Mouse (Mus musculus): ENCODE results near the gene Arhgap22. TPM values are rescaled to one million over a fixed set of nuclear protein-coding genes. Genes with fewer than 3 reads are reported as not detected.

The Arhgap22 gene
- polyA plus RNA-seq, 1 experiment from 2014 or later = 2.6 TPM

GRCm38 (mm10) chr14:33202161-33202560 lies 11.7 kb upstream of the Arhgap22 start:
- no peak overlapping the region for H3K4me2 ChIP-seq
- no peak overlapping the region for H3K4me3 ChIP-seq
- H3K27me3 ChIP-seq (replicated peaks) = no peaks in the 10 kb centered on the region
- no peaks in the 10 kb centered on the region; the same call in none of the 2 replicates for H3K4me1 ChIP-seq
- H3K9ac ChIP-seq = no peak overlapping the region
- H3K27ac ChIP-seq = no peak overlapping the region
- H3K36me3 ChIP-seq (replicated peaks) = no peaks in the 10 kb centered on the region
- no peaks in the 10 kb centered on the region for H3K9me3 ChIP-seq
- no peak for ATAC-seq (replicated peaks)
- 78% methylated on average over 4 of the region's 4 CpGs for WGBS

- H3K36me3 ChIP-seq (replicated peaks) = no peaks in the 10 kb centered on the region
- H3K27ac ChIP-seq = no peak overlapping the region
- 78% methylated on average over 6 of the region's 6 CpGs for whole genome bisulfite sequencing
- H3K4me2 ChIP-seq = no peak overlapping the region
- no peak overlapping the region for H3K9ac ChIP-seq
- ATAC-seq (replicated peaks) = no peak
- no peaks in the 10 kb centered on the region; the same call in none of the 2 replicates for H3K4me1 ChIP-seq
- no peak overlapping the region for H3K4me3 ChIP-seq
- no peaks in the 10 kb centered on the region for H3K27me3 ChIP-seq (replicated peaks)
- H3K9me3 ChIP-seq = no peaks in the 10 kb centered on the region
Observed at GRCm38 (mm10) chr14:33202885-33203284, 10.9 kb upstream of the Arhgap22 start.

- no peaks in the 10 kb centered on the region for H3K27me3 ChIP-seq (replicated peaks)
- H3K9ac ChIP-seq = no peak overlapping the region
- no peaks in the 10 kb centered on the region; the same call in none of the 2 replicates for H3K4me1 ChIP-seq
- no peak overlapping the region for H3K27ac ChIP-seq
- no peaks in the 10 kb centered on the region for H3K9me3 ChIP-seq
- ATAC-seq (replicated peaks) = no peak
- H3K36me3 ChIP-seq (replicated peaks) = no peaks in the 10 kb centered on the region
- no peak overlapping the region for H3K4me3 ChIP-seq
- WGBS = 88% methylated on average over 14 of the region's 14 CpGs
- H3K4me2 ChIP-seq = no peak overlapping the region
Observed at GRCm38 (mm10) chr14:33203777-33204176, 10.0 kb upstream of the Arhgap22 start.

- Histone ChIP-seq H3K9me3 (no peaks in the 10 kb centered on the region), H3K27me3 (replicated peaks) (no peaks in the 10 kb centered on the region), H3K36me3 (replicated peaks) (no peaks in the 10 kb centered on the region), H3K4me3 (peak overlapping the region; percentile 25), H3K4me1 (no peaks in the 10 kb centered on the region; the same call in none of the 2 replicates), H3K9ac (0 out of 2 replicates have a peak overlapping the region, but pooled peaks have one; percentile 8), H3K4me2 (peak overlapping the region; percentile 55), H3K27ac (no peak overlapping the region)
- WGBS = 42% methylated on average over 22 of the region's 24 CpGs
- 0 out of 2 replicates have a peak, but pooled peaks have one; percentile 52 for ATAC-seq (replicated peaks)
Observed at GRCm38 (mm10) chr14:33205280-33205965, 8.4 kb upstream of the Arhgap22 start.

GRCm38 (mm10) chr14:33207011-33207410 lies 6.8 kb upstream of the Arhgap22 start:
- Histone ChIP-seq H3K36me3 (replicated peaks) (no peaks in the 10 kb centered on the region), H3K4me1 (no peaks in the 10 kb centered on the region; the same call in none of the 2 replicates), H3K9ac (no peak overlapping the region), H3K4me2 (no peak overlapping the region), H3K27ac (no peak overlapping the region), H3K9me3 (no peaks in the 10 kb centered on the region), H3K4me3 (no peak overlapping the region), H3K27me3 (replicated peaks) (no peaks in the 10 kb centered on the region)
- 18% methylated on average over 2 of the region's 2 CpGs for WGBS
- no peak for ATAC-seq (replicated peaks)

- no peaks in the 10 kb centered on the region; the same call in none of the 2 replicates for H3K4me1 ChIP-seq
- no peak overlapping the region for H3K9ac ChIP-seq
- H3K9me3 ChIP-seq = no peaks in the 10 kb centered on the region
- 0 out of 2 replicates have a peak, but pooled peaks cover 6% of the 10 kb centered on the region for H3K27me3 ChIP-seq (replicated peaks)
- WGBS = 52% methylated on average over 5 of the region's 5 CpGs
- H3K4me2 ChIP-seq = no peak overlapping the region
- ATAC-seq (replicated peaks) = no peak
- no peaks in the 10 kb centered on the region for H3K36me3 ChIP-seq (replicated peaks)
- no peak overlapping the region for H3K4me3 ChIP-seq
- no peak overlapping the region for H3K27ac ChIP-seq
Observed at GRCm38 (mm10) chr14:33208331-33208730, 5.5 kb upstream of the Arhgap22 start.

- H3K27ac ChIP-seq = no peak overlapping the region
- peaks cover 7% of the 10 kb centered on the region for H3K4me1 ChIP-seq
- H3K4me2 ChIP-seq = no peak overlapping the region
- 78% methylated on average over 8 of the region's 8 CpGs for WGBS
- no peaks in the 10 kb centered on the region for H3K36me3 ChIP-seq (replicated peaks)
- 0 out of 2 replicates have a peak, but pooled peaks cover 6% of the 10 kb centered on the region for H3K27me3 ChIP-seq (replicated peaks)
- no peak overlapping the region for H3K9ac ChIP-seq
- H3K4me3 ChIP-seq = no peak overlapping the region
- H3K9me3 ChIP-seq = no peaks in the 10 kb centered on the region
- no peak for ATAC-seq (replicated peaks)
Observed at GRCm38 (mm10) chr14:33210806-33211205, 3.0 kb upstream of the Arhgap22 start.

- H3K4me1 ChIP-seq = peaks cover 7% of the 10 kb centered on the region
- no peak overlapping the region for H3K9ac ChIP-seq
- H3K4me3 ChIP-seq = no peak overlapping the region
- no peaks in the 10 kb centered on the region for H3K9me3 ChIP-seq
- no peak overlapping the region for H3K27ac ChIP-seq
- peaks cover 6% of the 10 kb centered on the region; the same call in 1 of the 2 replicates for H3K27me3 ChIP-seq (replicated peaks)
- ATAC-seq (replicated peaks) = no peak
- H3K36me3 ChIP-seq (replicated peaks) = no peaks in the 10 kb centered on the region
- no peak overlapping the region for H3K4me2 ChIP-seq
- 59% methylated on average over 5 of the region's 5 CpGs for WGBS
Observed at GRCm38 (mm10) chr14:33212271-33212957, 1.4 kb upstream of the Arhgap22 start.

GRCm38 (mm10) chr14:33212958-33213309 lies 892 bp upstream of the Arhgap22 start:
- no peaks in the 10 kb centered on the region for H3K36me3 ChIP-seq (replicated peaks)
- H3K9me3 ChIP-seq = no peaks in the 10 kb centered on the region
- ATAC-seq (replicated peaks) = no peak
- peaks cover 7% of the 10 kb centered on the region for H3K4me1 ChIP-seq
- H3K27ac ChIP-seq = no peak overlapping the region
- no peak overlapping the region for H3K9ac ChIP-seq
- no peak overlapping the region for H3K4me3 ChIP-seq
- 89% methylated on average over 12 of the region's 12 CpGs for WGBS
- H3K27me3 ChIP-seq (replicated peaks) = peaks cover 6% of the 10 kb centered on the region; the same call in 1 of the 2 replicates
- no peak overlapping the region for H3K4me2 ChIP-seq

- Histone ChIP-seq H3K4me3 (no peak overlapping the region), H3K36me3 (replicated peaks) (no peaks in the 10 kb centered on the region), H3K4me1 (peaks cover 7% of the 10 kb centered on the region), H3K27me3 (replicated peaks) (peaks cover 6% of the 10 kb centered on the region; the same call in 1 of the 2 replicates), H3K9me3 (no peaks in the 10 kb centered on the region), H3K27ac (no peak overlapping the region), H3K4me2 (no peak overlapping the region), H3K9ac (no peak overlapping the region)
- peak; percentile 13; the same call in 1 of the 2 replicates for ATAC-seq (replicated peaks)
- WGBS = 32% methylated on average over 4 of the region's 4 CpGs
Observed at GRCm38 (mm10) chr14:33214767-33215128, 922 bp downstream of the Arhgap22 start.

- 73% methylated on average over 1 of the region's 1 CpGs for WGBS
- ATAC-seq (replicated peaks) = no peak
- no peaks in the 10 kb centered on the region for H3K36me3 ChIP-seq (replicated peaks)
- no peaks in the 10 kb centered on the region for H3K9me3 ChIP-seq
- H3K4me2 ChIP-seq = no peak overlapping the region
- no peak overlapping the region for H3K4me3 ChIP-seq
- H3K27me3 ChIP-seq (replicated peaks) = peaks cover 6% of the 10 kb centered on the region; the same call in 1 of the 2 replicates
- no peak overlapping the region for H3K27ac ChIP-seq
- peaks cover 7% of the 10 kb centered on the region for H3K4me1 ChIP-seq
- no peak overlapping the region for H3K9ac ChIP-seq
Observed at GRCm38 (mm10) chr14:33215163-33215562, 1.3 kb downstream of the Arhgap22 start.

GRCm38 (mm10) chr14:33216343-33217208 lies 2.8 kb downstream of the Arhgap22 start:
- whole genome bisulfite sequencing = 82% methylated on average over 19 of the region's 19 CpGs
- ATAC-seq (replicated peaks) = no peak
- Histone ChIP-seq H3K27me3 (replicated peaks) (peaks cover 6% of the 10 kb centered on the region; the same call in 1 of the 2 replicates), H3K36me3 (replicated peaks) (no peaks in the 10 kb centered on the region), H3K4me2 (no peak overlapping the region), H3K9ac (no peak overlapping the region), H3K27ac (no peak overlapping the region), H3K4me3 (no peak overlapping the region), H3K9me3 (no peaks in the 10 kb centered on the region), H3K4me1 (peaks cover 7% of the 10 kb centered on the region)

Measured in midbrain, embryonic 15.5 days (tissue).